Mouse (Mus musculus): ENCODE results near the gene Dctn1.

DNA sequence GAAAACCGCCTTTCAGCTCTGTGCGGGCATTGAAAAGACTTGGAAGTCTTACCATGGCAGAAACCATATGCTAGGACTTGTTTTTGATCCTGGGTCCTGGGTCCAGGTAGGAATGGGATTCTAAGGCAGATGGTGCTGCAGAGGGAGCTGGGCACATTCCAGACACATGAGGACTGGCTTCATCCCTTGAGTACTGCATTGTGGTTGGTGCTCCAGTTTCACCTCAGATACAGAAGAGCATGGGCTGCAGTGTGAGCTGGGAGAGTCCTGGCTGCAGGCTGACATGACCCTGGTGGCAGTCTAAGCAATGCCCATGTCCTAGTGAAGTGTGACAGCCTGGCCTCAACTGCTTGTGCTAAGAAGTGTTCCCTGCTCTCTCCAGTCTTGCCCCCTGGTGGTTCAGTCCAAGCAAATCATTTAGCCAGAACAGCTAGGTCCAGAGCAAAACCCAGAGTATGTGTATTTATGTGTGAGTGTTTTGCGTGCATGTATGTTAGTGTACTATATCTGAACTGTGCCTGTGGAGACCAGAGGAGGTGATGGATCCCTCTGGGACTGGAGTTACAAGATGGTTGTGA lies 19.2 kb downstream of the Dctn1 start:
- no peak for TF ChIP-seq GATA1 (IDR thresholded peaks at IDR 0.05; ENCODE audit: borderline replicate concordance, low read length)
- no peak for TF ChIP-seq CTCF (IDR thresholded peaks at IDR 0.05; ENCODE audit: low read depth, low read length)
- no peak for TF ChIP-seq TAL1 (conservative IDR thresholded peaks at IDR 0.05; ENCODE audit: low read depth, low read length)
- TF ChIP-seq POLR2AphosphoS5 (IDR thresholded peaks at IDR 0.05; ENCODE audit: insufficient replicate concordance, low read depth, low read length): no peak
- TF ChIP-seq GATA2 (IDR thresholded peaks at IDR 0.05; ENCODE audit: borderline replicate concordance, low read depth, low read length): no peak

Data from G1E (cell line).